Mouse (Mus musculus): ENCODE data around the gene Icosl. TPM values are rescaled to one million over a fixed set of nuclear protein-coding genes. Genes with fewer than 3 reads are reported as not detected.
"Not testable (repeated sequence)": the region's sequence is repeated elsewhere in the genome, so short reads cannot be mapped to it uniquely, and the experiment has no call there.

The Icosl gene
- polyA plus RNA-seq, 1 experiment from 2014 or later, result 7.2 TPM

GRCm38 (mm10) chr10:78115153-78115552, 46.1 kb downstream of the Icosl start:
- no peak overlapping the region for H3K4me2 ChIP-seq
- 64% methylated on average over 2 of the region's 2 CpGs for WGBS
- H3K4me1 ChIP-seq (ENCODE audit: insufficient read depth), result no peaks in the 10 kb centered on the region
- ATAC-seq (ENCODE audit: insufficient read depth) (no peak), DNase-seq (no peak)
- H3K4me3 ChIP-seq (ENCODE audit: low read depth, low read length), result no peak overlapping the region
- H3K9ac ChIP-seq, result no peak overlapping the region
- H3K27ac ChIP-seq (ENCODE audit: low read depth), result no peak overlapping the region
- TF ChIP-seq CTCF (IDR thresholded peaks at IDR 0.05; ENCODE audit: low read depth), result no peak
- H3K36me3 ChIP-seq (ENCODE audit: insufficient read depth), result no peaks in the 10 kb centered on the region
- no peaks in the 10 kb centered on the region for H3K27me3 ChIP-seq (ENCODE audit: insufficient read depth, low read length)
- H3K9me3 ChIP-seq (ENCODE audit: low read depth, low read length), result peaks cover 3% of the 10 kb centered on the region; the same call in 1 of the 2 replicates

DNA sequence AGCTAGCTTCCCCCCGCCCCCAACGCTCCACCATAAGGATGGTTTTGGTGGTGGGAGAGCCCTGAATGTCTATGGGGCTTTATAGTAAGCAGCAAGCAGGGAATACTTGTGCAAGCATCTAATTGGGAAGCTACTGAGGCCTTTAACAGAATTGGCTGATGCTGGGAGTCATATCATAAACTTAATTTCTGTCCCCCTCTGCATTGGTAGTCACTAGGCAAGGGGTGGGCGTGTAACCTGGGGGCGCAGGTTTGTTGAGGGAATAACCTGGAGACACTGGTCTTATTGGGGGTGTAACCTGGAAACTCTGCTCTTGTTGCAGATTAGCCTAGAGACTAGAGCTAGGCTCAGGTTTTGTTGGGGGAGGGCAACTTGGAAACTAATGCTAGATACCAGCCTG, 50.3 kb downstream of the Icosl start:
- H3K9me3 ChIP-seq (ENCODE audit: low read depth, low read length), result no peaks in the 10 kb centered on the region
- WGBS, result 89% methylated on average over 4 of the region's 4 CpGs
- ATAC-seq (ENCODE audit: insufficient read depth), result no peak
- no peak for DNase-seq
- no peaks in the 10 kb centered on the region for H3K36me3 ChIP-seq (ENCODE audit: insufficient read depth)
- H3K27me3 ChIP-seq (ENCODE audit: insufficient read depth, low read length), result no peaks in the 10 kb centered on the region
- no peak overlapping the region for H3K27ac ChIP-seq (ENCODE audit: low read depth)
- no peak overlapping the region for H3K4me3 ChIP-seq (ENCODE audit: low read depth, low read length)
- no peak overlapping the region for H3K4me2 ChIP-seq
- no peak overlapping the region for H3K9ac ChIP-seq
- no peak for TF ChIP-seq CTCF (IDR thresholded peaks at IDR 0.05; ENCODE audit: low read depth)
- H3K4me1 ChIP-seq (ENCODE audit: insufficient read depth), result no peaks in the 10 kb centered on the region

GRCm38 (mm10) chr10:78124137-78124536, 55.0 kb downstream of the Icosl start:
- H3K27ac ChIP-seq (ENCODE audit: low read depth); H3K4me3 ChIP-seq (ENCODE audit: low read depth, low read length); H3K9me3 ChIP-seq (ENCODE audit: low read depth, low read length); DNase-seq; H3K4me2 ChIP-seq; H3K4me1 ChIP-seq (ENCODE audit: insufficient read depth); H3K27me3 ChIP-seq (ENCODE audit: insufficient read depth, low read length); H3K9ac ChIP-seq; ATAC-seq (ENCODE audit: insufficient read depth); H3K36me3 ChIP-seq (ENCODE audit: insufficient read depth): not testable (repeated sequence)
- WGBS, result 34% methylated on average over 6 of the region's 6 CpGs

GRCm38 (mm10) chr10:78125061-78125460, 56.0 kb downstream of the Icosl start:
- not testable (repeated sequence) for H3K4me1 ChIP-seq (ENCODE audit: insufficient read depth); H3K4me3 ChIP-seq (ENCODE audit: low read depth, low read length); H3K9ac ChIP-seq; ATAC-seq (ENCODE audit: insufficient read depth); H3K4me2 ChIP-seq; H3K9me3 ChIP-seq (ENCODE audit: low read depth, low read length); H3K36me3 ChIP-seq (ENCODE audit: insufficient read depth); DNase-seq; H3K27me3 ChIP-seq (ENCODE audit: insufficient read depth, low read length); H3K27ac ChIP-seq (ENCODE audit: low read depth)
- WGBS, result 55% methylated on average over 8 of the region's 8 CpGs

DNA sequence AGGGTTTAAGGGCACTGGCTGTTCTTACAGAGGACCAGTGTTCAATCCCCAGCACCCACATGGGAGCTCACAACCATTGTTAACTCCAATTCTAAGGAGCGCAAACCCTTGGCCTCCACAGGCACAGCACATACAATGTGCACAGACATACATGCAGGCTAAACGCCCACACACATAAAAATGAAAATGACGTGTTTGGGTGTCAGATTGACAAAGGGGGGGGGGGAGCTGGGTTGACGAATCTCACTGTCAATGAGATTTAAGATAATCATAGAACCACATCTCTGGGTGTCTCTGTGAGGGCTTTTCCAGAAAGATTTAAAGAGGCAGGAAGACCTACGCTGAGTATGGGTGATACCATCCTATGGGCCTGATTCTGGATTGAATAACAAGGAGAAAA, 57.2 kb downstream of the Icosl start:
- Histone ChIP-seq H3K4me3 (ENCODE audit: low read depth, low read length) (no peak overlapping the region), H3K9me3 (ENCODE audit: low read depth, low read length) (no peaks in the 10 kb centered on the region), H3K27me3 (ENCODE audit: insufficient read depth, low read length) (peaks cover 4% of the 10 kb centered on the region; the same call in 1 of the 2 replicates), H3K36me3 (ENCODE audit: insufficient read depth) (no peaks in the 10 kb centered on the region), H3K27ac (ENCODE audit: low read depth) (no peak overlapping the region), H3K9ac (no peak overlapping the region), H3K4me2 (no peak overlapping the region), H3K4me1 (ENCODE audit: insufficient read depth) (no peaks in the 10 kb centered on the region)
- WGBS, result 92% methylated on average over 5 of the region's 5 CpGs
- ATAC-seq (ENCODE audit: insufficient read depth) (no peak), DNase-seq (no peak)
- no peak for TF ChIP-seq CTCF (IDR thresholded peaks at IDR 0.05; ENCODE audit: low read depth)

DNA sequence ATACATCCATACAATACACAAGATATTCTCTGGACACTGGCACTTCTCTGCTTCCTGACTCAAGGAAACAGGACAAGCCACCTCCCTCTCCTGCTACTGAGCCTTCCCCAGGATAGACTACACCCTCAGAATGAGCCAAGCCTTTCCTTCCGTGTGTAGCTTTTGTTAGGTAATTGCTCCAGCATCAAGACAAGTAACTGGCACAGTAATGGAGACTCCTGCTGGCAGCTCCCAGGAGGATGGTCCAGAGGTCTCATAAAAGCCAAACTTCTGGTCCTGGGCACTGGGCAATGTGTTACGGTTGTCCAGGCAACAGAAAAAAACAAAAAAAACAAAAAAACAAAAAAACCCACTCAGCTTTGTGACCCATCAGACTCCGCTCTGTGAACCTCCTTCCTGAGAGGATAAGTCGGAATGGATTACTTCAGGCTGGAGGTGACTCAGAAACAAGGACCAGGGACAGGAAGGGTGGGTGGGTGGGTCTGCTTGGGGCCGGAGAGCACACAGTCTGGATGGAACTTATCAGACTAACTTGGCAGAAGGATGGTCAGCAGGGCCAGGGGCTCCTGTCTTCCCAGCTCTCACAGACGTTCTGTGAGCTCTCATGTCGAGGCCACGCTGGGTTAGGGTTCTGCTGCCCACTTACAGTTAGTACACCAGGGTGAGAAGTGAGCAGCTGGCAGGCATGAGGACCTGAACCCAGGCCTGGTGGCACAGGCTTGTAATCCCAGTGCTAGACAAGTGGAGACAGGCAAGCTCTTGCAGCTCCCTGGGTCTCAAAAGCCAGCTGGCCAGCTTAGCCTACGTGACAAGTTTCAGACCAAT, 58.2 kb downstream of the Icosl start:
- Histone ChIP-seq H3K9me3 (ENCODE audit: low read depth, low read length) (no peaks in the 10 kb centered on the region), H3K9ac (no peak overlapping the region), H3K4me2 (no peak overlapping the region), H3K4me1 (ENCODE audit: insufficient read depth) (no peaks in the 10 kb centered on the region), H3K36me3 (ENCODE audit: insufficient read depth) (no peaks in the 10 kb centered on the region), H3K27ac (ENCODE audit: low read depth) (no peak overlapping the region), H3K4me3 (ENCODE audit: low read depth, low read length) (no peak overlapping the region), H3K27me3 (ENCODE audit: insufficient read depth, low read length) (peaks cover 4% of the 10 kb centered on the region; the same call in 1 of the 2 replicates)
- 65% methylated on average over 9 of the region's 9 CpGs for WGBS
- ATAC-seq (ENCODE audit: insufficient read depth) (no peak), DNase-seq (no peak)
- no peak for TF ChIP-seq CTCF (IDR thresholded peaks at IDR 0.05; ENCODE audit: low read depth)

DNA sequence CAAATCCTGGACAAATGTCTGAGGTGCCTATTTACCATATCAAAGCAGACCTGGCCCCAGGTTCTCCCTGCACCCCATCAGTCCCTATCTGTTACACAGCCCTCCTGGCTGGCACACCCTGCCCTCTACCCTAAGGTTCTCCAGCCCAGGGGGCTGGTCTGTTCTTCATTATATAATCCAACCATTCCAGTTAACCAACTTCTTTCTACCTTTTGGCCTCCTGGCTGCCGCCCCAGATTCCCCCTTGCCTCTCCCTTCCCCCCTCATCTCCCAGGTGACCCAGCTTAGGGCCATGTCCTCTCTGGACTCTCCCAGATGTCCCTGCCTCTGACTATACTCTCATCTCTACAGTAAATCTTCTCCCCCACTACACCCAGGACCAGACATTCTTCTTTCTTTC, 58.8 kb downstream of the Icosl start:
- peaks cover 4% of the 10 kb centered on the region; the same call in 1 of the 2 replicates for H3K27me3 ChIP-seq (ENCODE audit: insufficient read depth, low read length)
- H3K9ac ChIP-seq, result no peak overlapping the region
- ATAC-seq (ENCODE audit: insufficient read depth) (no peak), DNase-seq (no peak)
- H3K4me2 ChIP-seq, result no peak overlapping the region
- 53% methylated on average over 1 of the region's 1 CpGs for WGBS
- H3K9me3 ChIP-seq (ENCODE audit: low read depth, low read length), result no peaks in the 10 kb centered on the region
- TF ChIP-seq CTCF (IDR thresholded peaks at IDR 0.05; ENCODE audit: low read depth), result no peak
- no peaks in the 10 kb centered on the region for H3K36me3 ChIP-seq (ENCODE audit: insufficient read depth)
- H3K4me1 ChIP-seq (ENCODE audit: insufficient read depth), result no peaks in the 10 kb centered on the region
- H3K4me3 ChIP-seq (ENCODE audit: low read depth, low read length), result no peak overlapping the region
- H3K27ac ChIP-seq (ENCODE audit: low read depth), result no peak overlapping the region

All from lung, embryonic 14.5 days (tissue).